Mouse (Mus musculus): ENCODE results near the gene Gm5788.
"Not testable (repeated sequence)": the region's sequence is repeated elsewhere in the genome, so short reads cannot be mapped to it uniquely, and the experiment has no call there.

Gm5788 gene

GRCm38 (mm10) chr12:87494421-87494820, at the start of gene Gm5788:
TSS of gene Gm5788 (plus strand) at chr12:87494721.
- DNase-seq (ENCODE audit: low read depth, low spot score), result not testable (repeated sequence)

- no peak for DNase-seq (ENCODE audit: low read depth, low spot score)
Observed at GRCm38 (mm10) chr12:87449456-87449855, 45.1 kb upstream of the Gm5788 start.

- no peak for DNase-seq (ENCODE audit: low read depth, low spot score)
Observed at GRCm38 (mm10) chr12:87464678-87465297, 29.7 kb upstream of the Gm5788 start.

GRCm38 (mm10) chr12:87470263-87471136, 24.0 kb upstream of the Gm5788 start:
- peak; percentile 32 for DNase-seq (ENCODE audit: low read depth, low spot score)

GRCm38 (mm10) chr12:87471421-87471963, 23.0 kb upstream of the Gm5788 start:
- DNase-seq (ENCODE audit: low read depth, low spot score), result no peak

GRCm38 (mm10) chr12:87471964-87472786, 22.3 kb upstream of the Gm5788 start, which contains the start of gene Snw1:
TSS of gene Snw1 (minus strand) at chr12:87472274.
- peak; percentile 97 for DNase-seq (ENCODE audit: low read depth, low spot score)

GRCm38 (mm10) chr12:87474756-87475155, 19.8 kb upstream of the Gm5788 start:
- no peak for DNase-seq (ENCODE audit: low read depth, low spot score)

GRCm38 (mm10) chr12:87482482-87482881, 12.0 kb upstream of the Gm5788 start:
- DNase-seq (ENCODE audit: low read depth, low spot score), result not testable (repeated sequence)

- not testable (repeated sequence) for DNase-seq (ENCODE audit: low read depth, low spot score)
Observed at GRCm38 (mm10) chr12:87488683-87489082, 5.8 kb upstream of the Gm5788 start.

GRCm38 (mm10) chr12:87514016-87514415, 19.5 kb downstream of the Gm5788 start, which contains the start of gene Gm8300:
TSS of gene Gm8300 (plus strand) at chr12:87514316.
- not testable (repeated sequence) for DNase-seq (ENCODE audit: low read depth, low spot score)

GRCm38 (mm10) chr12:87519616-87520015, 25.1 kb downstream of the Gm5788 start:
- not testable (repeated sequence) for DNase-seq (ENCODE audit: low read depth, low spot score)

GRCm38 (mm10) chr12:87543927-87544326, 49.4 kb downstream of the Gm5788 start:
- no peak for DNase-seq (ENCODE audit: low read depth, low spot score)
